In the genomic region with DNA sequence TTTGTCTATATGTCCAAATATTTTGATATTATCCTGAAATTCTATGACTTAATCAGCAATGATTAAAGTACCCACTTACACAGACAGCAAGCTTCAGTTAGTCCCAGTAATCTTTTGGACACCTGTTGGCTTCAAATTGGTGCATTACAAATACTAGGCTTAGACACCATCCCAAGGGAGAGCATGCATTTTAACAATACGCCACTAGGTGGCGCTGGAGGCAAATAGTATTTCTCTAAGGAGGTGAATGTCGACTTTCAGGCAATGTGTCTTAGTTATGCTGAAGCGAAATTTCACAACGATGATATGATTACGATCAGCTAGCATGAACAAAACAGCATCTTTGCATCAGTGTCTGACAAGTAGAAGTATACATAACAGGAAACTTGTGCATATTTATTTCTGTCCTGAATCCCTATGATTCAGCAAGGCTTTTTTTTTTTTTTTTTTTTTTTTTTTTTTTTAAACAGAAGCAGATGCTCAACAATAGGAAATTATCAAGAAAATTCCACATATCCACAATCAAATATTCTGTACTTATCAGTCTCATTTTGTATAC, we compare ENCODE assay signal across 8 mouse cellular contexts.
DNase-seq lines count a peak whose midpoint lies in the region; ATAC-seq and TF ChIP-seq lines count a peak whose summit lies in the region.

No protein-coding gene starts in this region.

- H3K4me3 ChIP-seq in C2C12 (ENCODE audit: insufficient read depth, poor library complexity, severe bottlenecking) = no peak overlapping the region
- no peak overlapping the region for H3K4me3 ChIP-seq in embryonic facial prominence, embryonic 11.5 days (ENCODE audit: low read depth, low read length)
- H3K4me3 ChIP-seq in heart, embryonic 13.5 days = no peak overlapping the region
- H3K4me3 ChIP-seq in kidney, embryonic 16.5 days (ENCODE audit: low read length) = no peak overlapping the region
- H3K4me3 ChIP-seq in limb, embryonic 14.5 days (replicated peaks; ENCODE audit: low read length) = no peak overlapping the region
- no peak overlapping the region for H3K4me3 ChIP-seq in neural tube, embryonic 12.5 days

- H3K27ac ChIP-seq in embryonic facial prominence, embryonic 11.5 days (replicated peaks; ENCODE audit: low read depth, low read length) = no peak overlapping the region
- H3K27ac ChIP-seq in heart, embryonic 13.5 days (replicated peaks) = no peak overlapping the region
- no peak overlapping the region for H3K27ac ChIP-seq in kidney, embryonic 16.5 days (ENCODE audit: low read length)
- H3K27ac ChIP-seq in limb, embryonic 14.5 days (replicated peaks; ENCODE audit: low read depth, low read length) = no peak overlapping the region
- no peak overlapping the region for H3K27ac ChIP-seq in neural tube, embryonic 12.5 days

- no peaks in the 10 kb centered on the region for H3K79me3 ChIP-seq in C2C12 (ENCODE audit: low read depth)

- 16% methylated on average over 6 of the region's 6 CpGs for WGBS in embryonic facial prominence, embryonic 11.5 days
- WGBS in heart, embryonic 13.5 days = 8% methylated on average over 6 of the region's 6 CpGs
- 4% methylated on average over 6 of the region's 6 CpGs for WGBS in kidney, embryonic 16.5 days
- 10% methylated on average over 6 of the region's 6 CpGs for WGBS in limb, embryonic 14.5 days
- WGBS in neural tube, embryonic 12.5 days = 15% methylated on average over 6 of the region's 6 CpGs

- ATAC-seq in embryonic facial prominence, embryonic 11.5 days (replicated peaks; ENCODE audit: insufficient number of reproducible peaks, low FRiP score, low TSS enrichment, low read depth) = peak; percentile 76
- ATAC-seq in heart, embryonic 13.5 days (ENCODE audit: extremely low read depth, insufficient number of reproducible peaks, low FRiP score, low TSS enrichment) = no peak
- ATAC-seq in kidney, embryonic 16.5 days (ENCODE audit: low FRiP score, low TSS enrichment) = peak; percentile 80; the same call in 1 of the 2 replicates
- peak; percentile 50; the same call in 1 of the 2 replicates for ATAC-seq in limb, embryonic 14.5 days (ENCODE audit: low FRiP score, low read depth)
- ATAC-seq in neural tube, embryonic 12.5 days (ENCODE audit: low FRiP score, low read depth) = peak; percentile 89

- peak; percentile 34 for TF ChIP-seq CTCF in C2C12 (IDR thresholded peaks at IDR 0.05; ENCODE audit: control insufficient read depth, insufficient read depth, insufficient read length)

- H3K4me1 ChIP-seq in embryonic facial prominence, embryonic 11.5 days (ENCODE audit: control insufficient read depth, insufficient read depth, low read length) = no peaks in the 10 kb centered on the region
- no peaks in the 10 kb centered on the region for H3K4me1 ChIP-seq in heart, embryonic 13.5 days
- no peaks in the 10 kb centered on the region for H3K4me1 ChIP-seq in kidney, embryonic 16.5 days (ENCODE audit: insufficient read depth, low read length)
- H3K4me1 ChIP-seq in limb, embryonic 14.5 days (ENCODE audit: control insufficient read depth, insufficient read depth, low read length) = no peaks in the 10 kb centered on the region
- no peaks in the 10 kb centered on the region for H3K4me1 ChIP-seq in neural tube, embryonic 12.5 days

- no peaks in the 10 kb centered on the region for H3K36me3 ChIP-seq in C2C12 (ENCODE audit: control insufficient read depth, insufficient read depth)
- H3K36me3 ChIP-seq in embryonic facial prominence, embryonic 11.5 days (replicated peaks; ENCODE audit: control insufficient read depth, insufficient read depth, low read depth, low read length) = no peaks in the 10 kb centered on the region
- H3K36me3 ChIP-seq in heart, embryonic 13.5 days = no peaks in the 10 kb centered on the region
- no peaks in the 10 kb centered on the region for H3K36me3 ChIP-seq in kidney, embryonic 16.5 days (ENCODE audit: insufficient read depth, low read length)
- H3K36me3 ChIP-seq in limb, embryonic 14.5 days (ENCODE audit: control insufficient read depth, insufficient read depth, low read length) = no peaks in the 10 kb centered on the region
- H3K36me3 ChIP-seq in neural tube, embryonic 12.5 days = no peaks in the 10 kb centered on the region

- no peak overlapping the region for H3K4me2 ChIP-seq in embryonic facial prominence, embryonic 11.5 days (ENCODE audit: low read depth, low read length)
- H3K4me2 ChIP-seq in heart, embryonic 13.5 days = peak overlapping the region; percentile 51; the same call in 1 of the 2 replicates
- no peak overlapping the region for H3K4me2 ChIP-seq in kidney, embryonic 16.5 days (replicated peaks; ENCODE audit: low read depth, low read length)
- H3K4me2 ChIP-seq in limb, embryonic 14.5 days (replicated peaks; ENCODE audit: low read depth, low read length, severe bottlenecking) = no peak overlapping the region
- no peak overlapping the region for H3K4me2 ChIP-seq in neural tube, embryonic 12.5 days (replicated peaks)

- TF ChIP-seq POLR2A in limb, embryonic 14.5 days (IDR thresholded peaks at IDR 0.05; ENCODE audit: borderline replicate concordance, extremely low read depth, insufficient read depth, insufficient read length) = no peak

- no peaks in the 10 kb centered on the region for H3K79me2 ChIP-seq in C2C12 (ENCODE audit: control insufficient read depth, insufficient read depth)

- no peaks in the 10 kb centered on the region for H3K27me3 ChIP-seq in C2C12 (ENCODE audit: control insufficient read depth, insufficient read depth, insufficient read length)
- no peaks in the 10 kb centered on the region for H3K27me3 ChIP-seq in embryonic facial prominence, embryonic 11.5 days (ENCODE audit: control insufficient read depth, insufficient read depth, low read length)
- no peaks in the 10 kb centered on the region for H3K27me3 ChIP-seq in heart, embryonic 13.5 days (replicated peaks)
- no peaks in the 10 kb centered on the region for H3K27me3 ChIP-seq in kidney, embryonic 16.5 days (ENCODE audit: insufficient read depth, low read length)
- H3K27me3 ChIP-seq in limb, embryonic 14.5 days (ENCODE audit: control insufficient read depth, insufficient read depth, low read length) = no peaks in the 10 kb centered on the region
- H3K27me3 ChIP-seq in neural tube, embryonic 12.5 days (replicated peaks) = no peaks in the 10 kb centered on the region

- no peaks in the 10 kb centered on the region for H3K9me3 ChIP-seq in embryonic facial prominence, embryonic 11.5 days (replicated peaks; ENCODE audit: control insufficient read depth, low read length)
- H3K9me3 ChIP-seq in heart, embryonic 13.5 days = no peaks in the 10 kb centered on the region
- H3K9me3 ChIP-seq in kidney, embryonic 16.5 days (ENCODE audit: low read length) = no peaks in the 10 kb centered on the region
- H3K9me3 ChIP-seq in limb, embryonic 14.5 days (ENCODE audit: control insufficient read depth, low read length) = no peaks in the 10 kb centered on the region
- no peaks in the 10 kb centered on the region for H3K9me3 ChIP-seq in neural tube, embryonic 12.5 days

- peak; percentile 79 for DNase-seq in adrenal gland, postnatal 25 days
- peak; percentile 92 for DNase-seq in embryonic facial prominence, embryonic 11.5 days (ENCODE audit: low spot score)
- peak; percentile 91 for DNase-seq in limb, embryonic 14.5 days (ENCODE audit: low spot score)
- peak; percentile 24 for DNase-seq in thymus, postnatal 14 days

- H3ac ChIP-seq in C2C12 (ENCODE audit: control insufficient read depth, insufficient read length, low read depth) = no peak overlapping the region

- H3K9ac ChIP-seq in embryonic facial prominence, embryonic 11.5 days (replicated peaks; ENCODE audit: low read length) = no peak overlapping the region
- H3K9ac ChIP-seq in heart, embryonic 13.5 days = no peak overlapping the region
- no peak overlapping the region for H3K9ac ChIP-seq in kidney, embryonic 16.5 days (replicated peaks; ENCODE audit: low read length)
- H3K9ac ChIP-seq in limb, embryonic 14.5 days (ENCODE audit: low read depth, low read length, severe bottlenecking) = no peak overlapping the region
- no peak overlapping the region for H3K9ac ChIP-seq in neural tube, embryonic 12.5 days

TF ChIP-seq in C2C12, 6 proteins besides CTCF, POLR2A, EP300 and RAD21:
- TF ChIP-seq USF1 (IDR thresholded peaks at IDR 0.05; ENCODE audit: low read depth) (no peak), MYOG (IDR thresholded peaks at IDR 0.05; ENCODE audit: control insufficient read depth, extremely low read depth, insufficient read length) (no peak), MYOD1 (IDR thresholded peaks at IDR 0.05; ENCODE audit: control insufficient read depth, insufficient read length, low read depth) (no peak), CEBPB (IDR thresholded peaks at IDR 0.05; ENCODE audit: low read depth) (no peak), MAX (IDR thresholded peaks at IDR 0.05) (no peak), FOSL1 (IDR thresholded peaks at IDR 0.05; ENCODE audit: insufficient read depth, low read length, poor library complexity, severe bottlenecking) (no peak)

Comparison
In these comparisons a context has a peak if more than half of its experiments do, and no peak if none do; other contexts are left out.
1. DNase-seq: peak in every context shown above with its lines; median percentile 92 in embryonic facial prominence, embryonic 11.5 days; 91 in limb, embryonic 14.5 days; 79 in adrenal gland, postnatal 25 days; 24 in thymus, postnatal 14 days.